Mouse (Mus musculus) small intestine, adult 2 months (tissue): ENCODE results near the gene B3galt5.

Experiments
- CTCF ChIP-seq: fragments of 200-500 bp; IDR thresholded peaks from 2 replicates; pipeline ENCODE4 v1.5.1; 2012; ENCODE audit warnings: low read depth, mild to moderate bottlenecking, control low read depth, inconsistent platforms, low read length, moderate library complexity, mixed read lengths; ENCODE audit not compliant: insufficient replicate concordance, insufficient read length; ENCODE audit errors: extremely low read depth
- POLR2A ChIP-seq: fragments of 200-500 bp; IDR thresholded peaks from 2 replicates; pipeline ENCODE4 v1.6.1; 2012; ENCODE audit warnings: low read depth, mild to moderate bottlenecking, control low read depth, inconsistent platforms, low read length, moderate library complexity

DNA sequence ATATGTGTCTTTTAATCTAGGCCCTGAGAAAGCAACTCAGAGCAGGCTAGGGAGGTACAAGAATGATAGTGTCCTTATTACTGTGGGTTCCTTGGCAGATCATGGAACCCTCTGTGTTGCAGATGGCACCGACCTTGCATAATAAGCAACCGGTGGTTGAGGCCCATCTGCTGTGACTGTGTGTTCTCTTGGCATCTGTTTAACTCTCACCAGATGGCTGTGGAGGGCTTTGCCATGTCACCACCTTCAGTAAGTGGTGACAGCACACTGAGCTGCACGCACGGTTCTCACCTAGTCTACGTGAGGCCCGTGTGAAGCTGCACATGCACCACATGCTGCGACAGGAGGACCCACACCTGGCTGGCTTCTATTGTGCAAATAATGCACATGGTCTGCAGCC lies 14.0 kb downstream of the B3galt5 start:
- no peak for TF ChIP-seq CTCF
- no peak for TF ChIP-seq POLR2A
